Mouse (Mus musculus) liver, adult 2 months (tissue): ENCODE results near the gene Tmem231.

Experiments
- CTCF ChIP-seq: fragments of 200-500 bp; IDR thresholded peaks from 2 replicates; pipeline ENCODE4 v1.5.1; 2011; ENCODE audit warnings: low read depth, low read length, control low read depth
- POLR2A ChIP-seq: fragments of 200-500 bp; IDR thresholded peaks from 2 replicates; pipeline ENCODE4 v1.6.1; 2011; ENCODE audit warnings: low read length, control low read depth; ENCODE audit not compliant: insufficient read depth; ENCODE audit errors: extremely low read depth

DNA sequence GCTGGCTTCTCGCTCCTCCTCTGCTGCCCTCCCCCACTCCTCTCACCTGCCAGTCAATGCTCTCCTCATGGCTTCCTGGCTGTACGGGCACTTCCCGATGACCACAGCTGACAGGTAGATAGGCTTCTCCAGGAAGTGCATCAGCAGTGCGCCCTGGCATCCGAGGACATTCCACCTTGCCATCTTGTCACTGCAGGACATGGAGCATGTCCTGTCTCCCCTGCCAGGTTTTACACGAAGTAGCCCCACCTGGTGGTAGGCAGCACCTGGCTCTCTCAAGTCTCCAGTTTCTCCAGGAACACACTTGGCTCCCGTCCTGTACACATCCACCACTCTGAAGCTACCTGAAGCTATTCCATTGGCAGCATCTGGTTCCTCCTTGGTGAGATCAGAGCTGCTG, 48.4 kb upstream of the Tmem231 start:
- TF ChIP-seq POLR2A = no peak
- 0 out of 2 replicates have a peak, but pooled peaks have one; percentile 20 for TF ChIP-seq CTCF
